ENCODE assay signal across 9 mouse cellular contexts in genomic region chr10:25395236-25395886, GRCm38 (mm10). TPM values are rescaled to one million over a fixed set of nuclear protein-coding genes. Genes with fewer than 3 reads are reported as not detected.
A peak's percentile ranks its signal among the peaks of the same experiment; 100 is the strongest.
DNase-seq lines count a peak whose midpoint lies in the region; ATAC-seq and TF ChIP-seq lines count a peak whose summit lies in the region.
"Had no signal": no experiment of that assay in that cellular context is flagged by ENCODE, and none has a peak within 500 bp of the region (broad histone marks: within the 10 kb centered on the region; RNA-seq: fewer than 3 reads in every experiment).

No protein-coding gene starts in this region.

- DNase-seq in left cerebral cortex, adult 2 months (ENCODE audit: extremely low spot score in 1 of 2, low spot score in 2 of 2) = no peak
- DNase-seq in left cerebral cortex, postnatal 10 days (ENCODE audit: extremely low spot score in 1 of 2, low spot score in 2 of 2) = no peak
- DNase-seq in NIH3T3 (ENCODE audit: low read depth) = peak; percentile 73
- peak; percentile 60 for DNase-seq in fibroblast of lung, adult 2 months (ENCODE audit: low read depth)
- DNase-seq in cerebellum, adult 11 months = no peak
- no peak for DNase-seq in forebrain, postnatal 0 days
- DNase-seq: kidney, adult 18-20 months; layer of hippocampus, postnatal 36 days had no signal

- H3K4me3 ChIP-seq in left cerebral cortex, adult 2 months = no peak overlapping the region
- no peak overlapping the region for H3K4me3 ChIP-seq in forebrain, postnatal 0 days (ENCODE audit: low read depth, low read length)

- H3K4me1 ChIP-seq in forebrain, postnatal 0 days (ENCODE audit: insufficient read depth) = no peaks in the 10 kb centered on the region

- H3K27me3 ChIP-seq in forebrain, postnatal 0 days (ENCODE audit: insufficient read depth, low read length) = no peaks in the 10 kb centered on the region

- H3K4me2 ChIP-seq in forebrain, postnatal 0 days (ENCODE audit: low read depth) = no peak overlapping the region

- peak; percentile 27 for TF ChIP-seq CTCF in left cerebral cortex, adult 2 months (IDR thresholded peaks at IDR 0.05)
- no peak for TF ChIP-seq CTCF in forebrain, postnatal 0 days (IDR thresholded peaks at IDR 0.05; ENCODE audit: low read depth)

- H3K9ac ChIP-seq in forebrain, postnatal 0 days = no peak overlapping the region

- no peak overlapping the region for H3K27ac ChIP-seq in left cerebral cortex, adult 2 months
- H3K27ac ChIP-seq in forebrain, postnatal 0 days (ENCODE audit: low read depth, low read length) = no peak overlapping the region

- no peaks in the 10 kb centered on the region for H3K9me3 ChIP-seq in forebrain, postnatal 0 days (ENCODE audit: low read length)

- WGBS in forebrain, postnatal 0 days = 75% methylated on average over 5 of the region's 5 CpGs

- intact Hi-C loops in left cerebral cortex, adult 2 months (cut with DNase I) = no loop called here
- intact Hi-C loops in left cerebral cortex, postnatal 10 days (cut with DNase I) = no loop called here

- 0 out of 2 replicates have a peak, but pooled peaks have one; percentile 5 for ATAC-seq in megakaryocyte, adult 5-6 weeks (ENCODE audit: poor library complexity, severe bottlenecking)
- ATAC-seq in forebrain, postnatal 0 days = no peak

- H3K36me3 ChIP-seq in forebrain, postnatal 0 days (ENCODE audit: insufficient read depth) = no peaks in the 10 kb centered on the region

RNA-seq across cellular contexts. Expression of gene Epb41l2, which starts 35.8 kb away (rescaled TPM):
- 100 to 1,000 TPM; 123 to 127 TPM for total RNA-seq in left cerebral cortex, adult 2 months (2021)
- 100 to 1,000 TPM; 188 to 212 TPM for total RNA-seq in left cerebral cortex, postnatal 10 days (2021)
- 52.6 and 58.2 TPM in 2 replicates for total RNA-seq in megakaryocyte, adult 5-6 weeks (2015)
- total RNA-seq in megakaryocyte, adult 5-6 weeks (2017) = 51.8 and 52.0 TPM in 2 replicates
- total RNA-seq in forebrain, postnatal 0 days (2014; rRNA removed) = 40.3 and 49.4 TPM in 2 replicates
- polyA plus RNA-seq in forebrain, postnatal 0 days (2015; fragmentation: Nextera tagmentation; extraction: Ambion mirVana) = 13.2 and 19.3 TPM in 2 replicates

Comparison
In these comparisons a context has a peak if more than half of its experiments do, and no peak if none do; other contexts are left out.
1. DNase-seq: peak in NIH3T3 (single experiment) and fibroblast of lung, adult 2 months (single experiment); none in left cerebral cortex, adult 2 months (0 of 2), left cerebral cortex, postnatal 10 days (0 of 2), cerebellum, adult 11 months (single experiment) and forebrain, postnatal 0 days (single experiment).